Mouse (Mus musculus): ENCODE results near the gene Rps27. TPM values are rescaled to one million over a fixed set of nuclear protein-coding genes. Genes with fewer than 3 reads are reported as not detected.

Gene Rps27
- total and polyA plus RNA-seq, 3 experiments, result 2,476 to 6,504 TPM; not detected in 1

- DNase-seq (ENCODE audit: low read depth, low spot score), result peak; percentile 60
- no peaks in the 10 kb centered on the region for H3K9me3 ChIP-seq (replicated peaks; ENCODE audit: insufficient read depth, low read length)
- H3K27ac ChIP-seq (ENCODE audit: control insufficient read depth, low read depth, low read length), result no peak overlapping the region
- peaks cover 0 to 18% of the 10 kb centered on the region in 2 experiments; a peak in 2 of 4 replicates for H3K36me3 ChIP-seq (ENCODE audit: control insufficient read depth in 1 of 2, insufficient read depth in 2 of 2, low read length in 2 of 2)
- no peak; the same call in 1 of the 2 replicates for TF ChIP-seq SIN3A (IDR thresholded peaks at IDR 0.05; ENCODE audit: low read length)
- no peak; the same call in 1 of the 2 replicates for TF ChIP-seq MXI1 (IDR thresholded peaks at IDR 0.05; ENCODE audit: low read depth, low read length)
- no peak for TF ChIP-seq USF2 (IDR thresholded peaks at IDR 0.05; ENCODE audit: borderline replicate concordance in 1 of 2, insufficient read depth in 1 of 2, low read depth in 1 of 2, low read length in 2 of 2)
- peak; percentile 57 for TF ChIP-seq RCOR1 (IDR thresholded peaks at IDR 0.05; ENCODE audit: low read depth, low read length)
- no peak for TF ChIP-seq NELFE (IDR thresholded peaks at IDR 0.05; ENCODE audit: low read depth, low read length)
- peak; percentile 30; the same call in 1 of the 2 replicates for TF ChIP-seq GATA1 (IDR thresholded peaks at IDR 0.05; ENCODE audit: low read depth, low read length)
- TF ChIP-seq MAZ (IDR thresholded peaks at IDR 0.05; ENCODE audit: low read depth, low read length), result no peak
- TF ChIP-seq ZC3H11A (IDR thresholded peaks at IDR 0.05; ENCODE audit: low read depth, low read length), result no peak
- TF ChIP-seq NRF1 (IDR thresholded peaks at IDR 0.05; ENCODE audit: insufficient read depth, low read depth, low read length, poor library complexity, severe bottlenecking), result no peak
- no peak for TF ChIP-seq HCFC1 (IDR thresholded peaks at IDR 0.05; ENCODE audit: low read depth, low read length)
- TF ChIP-seq KAT2A (conservative IDR thresholded peaks at IDR 0.05; ENCODE audit: low read depth, low read length), result no peak
- TF ChIP-seq JUND (IDR thresholded peaks at IDR 0.05; ENCODE audit: low read depth, low read length), result no peak
- TF ChIP-seq BHLHE40 (IDR thresholded peaks at IDR 0.05; ENCODE audit: borderline replicate concordance, low read depth, low read length), result no peak
- no peak for TF ChIP-seq ZMIZ1 (IDR thresholded peaks at IDR 0.05; ENCODE audit: low read depth, low read length)
- TF ChIP-seq TCF12 (IDR thresholded peaks at IDR 0.05; ENCODE audit: low read depth, low read length), result peak; percentile 38; the same call in 1 of the 2 replicates
- no peak for TF ChIP-seq CHD2 (IDR thresholded peaks at IDR 0.05; ENCODE audit: low read length)
- TF ChIP-seq POLR2AphosphoS2 (IDR thresholded peaks at IDR 0.05; ENCODE audit: low read length), result no peak
- peak; percentile 27; the same call in 1 of the 2 replicates for TF ChIP-seq ETS1 (IDR thresholded peaks at IDR 0.05; ENCODE audit: low read depth, low read length)
- TF ChIP-seq GABPA (IDR thresholded peaks at IDR 0.05; ENCODE audit: low read depth, low read length), result no peak
- TF ChIP-seq SMC3 (IDR thresholded peaks at IDR 0.05; ENCODE audit: low read depth, low read length), result no peak
- no peak for TF ChIP-seq MAX (IDR thresholded peaks at IDR 0.05; ENCODE audit: low read length)
- TF ChIP-seq USF1 (IDR thresholded peaks at IDR 0.05; ENCODE audit: low read depth, low read length), result no peak
- TF ChIP-seq RAD21 (IDR thresholded peaks at IDR 0.05; ENCODE audit: low read depth, low read length), result no peak
- TF ChIP-seq ELF1 (IDR thresholded peaks at IDR 0.05; ENCODE audit: low read depth, low read length), result no peak
- TF ChIP-seq CHD1 (IDR thresholded peaks at IDR 0.05; ENCODE audit: low read depth, low read length), result no peak
- peak; percentile 37 to 44 for TF ChIP-seq EP300 (IDR thresholded peaks at IDR 0.05; ENCODE audit: low read depth in 1 of 2, low read length in 2 of 2)
- no peak for TF ChIP-seq ZNF384 (IDR thresholded peaks at IDR 0.05; ENCODE audit: low read depth, low read length)
- no peak for TF ChIP-seq E2F4 (IDR thresholded peaks at IDR 0.05; ENCODE audit: borderline replicate concordance, low read depth, low read length)
- no peak for TF ChIP-seq MYC (IDR thresholded peaks at IDR 0.05; ENCODE audit: low read depth, low read length)
- TF ChIP-seq POLR2A (IDR thresholded peaks at IDR 0.05; ENCODE audit: control insufficient read depth in 1 of 2, insufficient read depth in 1 of 2, low read depth in 1 of 2, low read length in 2 of 2, poor library complexity in 1 of 2), result no peak
- no peak for TF ChIP-seq MEF2A (IDR thresholded peaks at IDR 0.05; ENCODE audit: extremely low read depth, insufficient replicate concordance, low read depth, low read length, poor library complexity, severe bottlenecking)
- no peak for TF ChIP-seq UBTF (IDR thresholded peaks at IDR 0.05; ENCODE audit: borderline replicate concordance, insufficient read depth, low read depth, low read length)
- TF ChIP-seq TAL1 (IDR thresholded peaks at IDR 0.05; ENCODE audit: low read length), result peak; percentile 59
- H3K9ac ChIP-seq (ENCODE audit: control insufficient read depth, low read depth, low read length, poor library complexity, severe bottlenecking), result no peak overlapping the region
- H3K27me3 ChIP-seq (ENCODE audit: control insufficient read depth in 1 of 2, insufficient read depth in 2 of 2, low read length in 2 of 2), result no peaks in the 10 kb centered on the region
- H3K4me3 ChIP-seq (ENCODE audit: control insufficient read depth in 1 of 2, insufficient read depth in 1 of 2, low read depth in 2 of 2, low read length in 2 of 2), result peak overlapping the region; percentile 2 to 93; a peak in 3 of 4 replicates
- peaks cover 21 to 22% of the 10 kb centered on the region in 2 experiments for H3K4me1 ChIP-seq (ENCODE audit: control insufficient read depth in 1 of 2, insufficient read depth in 2 of 2, low read length in 2 of 2)
- H3K79me2 ChIP-seq (ENCODE audit: control insufficient read depth, insufficient read depth, low read length, poor library complexity), result no peaks in the 10 kb centered on the region
Measured at GRCm38 (mm10) chr3:90221123-90221522, 7.7 kb upstream of the Rps27 start.

Measured in MEL (cell line).